Mouse (Mus musculus) kidney, adult 9 months (tissue): Measurements from ENCODE around the gene Tmem130.

Experiments
- DNase-seq: peaks from one replicate; pipeline ENCODE4 v3.0.0; 2022

Tmem130 gene

GRCm38 (mm10) chr5:144729216-144729615 lies 32.4 kb downstream of the Tmem130 start:
- DNase-seq, result no peak

- no peak for DNase-seq
These were observed 33.4 kb downstream of the Tmem130 start for GRCm38 (mm10) chr5:144728237-144728636.

GRCm38 (mm10) chr5:144727119-144727518 lies 34.5 kb downstream of the Tmem130 start:
- DNase-seq, result peak; percentile 67

GRCm38 (mm10) chr5:144725554-144725953 lies 36.1 kb downstream of the Tmem130 start:
- DNase-seq, result no peak

GRCm38 (mm10) chr5:144724926-144725325 lies 36.7 kb downstream of the Tmem130 start:
- DNase-seq, result no peak

GRCm38 (mm10) chr5:144720281-144720680 lies 41.3 kb downstream of the Tmem130 start:
- no peak for DNase-seq

GRCm38 (mm10) chr5:144719781-144720180 lies 41.8 kb downstream of the Tmem130 start:
- no peak for DNase-seq

- DNase-seq, result no peak
These were observed 44.4 kb downstream of the Tmem130 start for GRCm38 (mm10) chr5:144717186-144717585.

GRCm38 (mm10) chr5:144713371-144713770 lies 48.2 kb downstream of the Tmem130 start:
- DNase-seq, result no peak

GRCm38 (mm10) chr5:144707603-144708002 lies 54.0 kb downstream of the Tmem130 start:
- no peak for DNase-seq

GRCm38 (mm10) chr5:144703464-144704368 lies 57.9 kb downstream of the Tmem130 start:
- no peak for DNase-seq

- DNase-seq, result no peak
These were observed 66.1 kb downstream of the Tmem130 start for GRCm38 (mm10) chr5:144695289-144696060.

GRCm38 (mm10) chr5:144694161-144694560 lies 67.5 kb downstream of the Tmem130 start:
- DNase-seq, result peak; percentile 14

GRCm38 (mm10) chr5:144691421-144691820 lies 70.2 kb downstream of the Tmem130 start:
- no peak for DNase-seq

- DNase-seq, result peak; percentile 18
These were observed 73.2 kb downstream of the Tmem130 start for GRCm38 (mm10) chr5:144688371-144688770.
